Mouse (Mus musculus) stomach, embryonic 15.5 days (tissue): ENCODE measurements at regions not wholly inside any gene's neighbourhood (a gene's known extent, or its start where the extent isn't known, plus 50 kb on each side); places are given as distances from the start of the nearest gene placed in this dataset.
"Not testable (repeated sequence)": the region's sequence is repeated elsewhere in the genome, so short reads cannot be mapped to it uniquely, and the experiment has no call there.

ENCODE experiments used
- ATAC-seq: fragments of 200-750 bp; cut with Nextera tagmentation; 2 replicates; pipeline ENCODE4 v1.8.0; 2017; ENCODE audit warnings: low read depth, moderate number of reproducible peaks, moderate TSS enrichment; ENCODE audit not compliant: insufficient read depth, low FRiP score
- H3K27ac ChIP-seq: fragments of 300-500 bp; sonication (generic); 2 replicates; pipeline ENCODE4 v1.5.1; 2015; ENCODE audit warnings: mild to moderate bottlenecking, inconsistent platforms
- H3K27me3 ChIP-seq: fragments of 300-500 bp; sonication (generic); replicated peaks from 2 replicates; pipeline ENCODE4 v1.6.1; 2015; ENCODE audit warnings: inconsistent platforms
- H3K36me3 ChIP-seq: fragments of 300-500 bp; sonication (generic); 2 replicates; pipeline ENCODE4 v1.6.1; 2015; ENCODE audit warnings: inconsistent platforms
- H3K4me1 ChIP-seq: fragments of 300-500 bp; sonication (generic); 2 replicates; pipeline ENCODE4 v1.6.1; 2015; ENCODE audit warnings: inconsistent platforms
- H3K4me2 ChIP-seq: fragments of 300-500 bp; sonication (generic); 2 replicates; pipeline ENCODE4 v1.6.1; 2015; ENCODE audit warnings: mild to moderate bottlenecking, inconsistent platforms
- H3K4me3 ChIP-seq: fragments of 300-500 bp; sonication (generic); replicated peaks from 2 replicates; pipeline ENCODE4 v1.5.1; 2015; ENCODE audit warnings: inconsistent platforms
- H3K9ac ChIP-seq: fragments of 300-500 bp; sonication (generic); 2 replicates; pipeline ENCODE4 v1.6.1; 2015; ENCODE audit warnings: inconsistent platforms
- H3K9me3 ChIP-seq: fragments of 300-500 bp; sonication (generic); 2 replicates; pipeline ENCODE4 v1.6.1; 2016; ENCODE audit warnings: inconsistent platforms
- WGBS: fragments of 180-500 bp; shearing (Covaris S2); methylation state at CpG from one replicate; pipeline ENCODE4 v1.1.7; 2015; 5-methylcytosine and 5-hydroxymethylcytosine counted together

DNA sequence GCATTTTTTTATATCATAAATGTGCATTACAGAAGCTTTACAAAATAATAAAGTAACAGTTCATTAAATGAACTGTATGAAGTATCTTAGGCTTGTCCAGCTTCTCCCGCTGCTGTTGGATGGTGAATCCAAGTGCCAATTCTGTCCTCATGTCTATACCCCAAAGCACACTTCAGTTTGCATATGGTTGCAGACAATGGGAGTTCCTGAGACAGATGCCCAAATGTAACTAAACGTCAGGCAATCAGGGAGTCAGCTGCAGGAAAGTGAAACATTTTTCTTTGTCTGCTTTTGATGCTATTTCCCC lies 859.4 kb upstream of the Mms22l start:
- Histone ChIP-seq H3K36me3 (no peaks in the 10 kb centered on the region), H3K4me1 (no peaks in the 10 kb centered on the region), H3K9me3 (no peaks in the 10 kb centered on the region), H3K27ac (no peak overlapping the region), H3K27me3 (no peaks in the 10 kb centered on the region), H3K4me2 (no peak overlapping the region), H3K9ac (no peak overlapping the region), H3K4me3 (no peak overlapping the region)
- 59% methylated on average over 2 of the region's 2 CpGs for WGBS
- no peak for ATAC-seq

DNA sequence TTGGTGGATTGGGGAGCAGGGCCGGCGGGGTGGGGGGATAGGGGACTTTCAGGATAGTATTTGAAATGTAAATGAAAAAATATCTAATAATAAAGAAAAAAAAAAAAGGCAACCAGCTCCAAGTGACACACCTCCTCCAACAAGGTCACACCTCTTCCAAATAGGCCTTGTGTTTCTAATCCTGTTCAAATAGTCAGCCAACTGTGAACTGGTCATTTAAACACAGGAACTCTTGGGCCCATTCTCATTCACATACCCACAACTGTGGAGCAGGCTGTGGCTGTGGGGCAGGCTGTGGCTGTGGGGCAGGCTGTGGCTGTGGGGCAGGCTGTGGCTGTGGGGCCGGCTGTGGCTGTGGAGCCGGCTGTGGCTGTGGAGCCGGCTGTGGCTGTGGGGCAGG lies 839.6 kb upstream of the Mms22l start:
- not testable (repeated sequence) for H3K4me1 ChIP-seq, ATAC-seq, H3K36me3 ChIP-seq, H3K27ac ChIP-seq, H3K27me3 ChIP-seq, H3K9me3 ChIP-seq, H3K4me2 ChIP-seq, H3K9ac ChIP-seq, H3K4me3 ChIP-seq
- WGBS = 78% methylated on average over 5 of the region's 5 CpGs

DNA sequence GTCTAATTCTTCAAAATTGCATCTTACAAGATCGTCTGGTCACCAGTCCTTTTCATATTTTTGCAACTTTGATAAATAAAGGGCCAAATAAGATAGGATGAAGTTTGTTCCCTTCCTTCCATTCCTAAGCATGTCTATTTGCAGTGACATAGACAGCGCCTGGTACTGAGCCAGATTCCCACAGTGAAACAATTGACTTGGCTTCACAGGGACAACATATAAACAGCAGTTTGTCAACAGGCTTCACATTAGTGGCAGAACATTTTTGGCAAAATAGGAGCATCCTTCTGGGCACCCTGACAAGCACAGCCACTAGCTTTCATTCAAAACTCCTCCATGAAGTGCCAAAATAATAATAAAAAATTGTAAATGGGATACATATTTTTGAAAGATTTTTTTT lies 827.4 kb upstream of the Mms22l start:
- no peaks in the 10 kb centered on the region for H3K9me3 ChIP-seq
- H3K4me3 ChIP-seq = no peak overlapping the region
- 83% methylated on average over 2 of the region's 2 CpGs for WGBS
- no peaks in the 10 kb centered on the region for H3K4me1 ChIP-seq
- no peaks in the 10 kb centered on the region for H3K36me3 ChIP-seq
- no peak overlapping the region for H3K9ac ChIP-seq
- no peak overlapping the region for H3K27ac ChIP-seq
- H3K4me2 ChIP-seq = no peak overlapping the region
- ATAC-seq = no peak
- H3K27me3 ChIP-seq = no peaks in the 10 kb centered on the region

DNA sequence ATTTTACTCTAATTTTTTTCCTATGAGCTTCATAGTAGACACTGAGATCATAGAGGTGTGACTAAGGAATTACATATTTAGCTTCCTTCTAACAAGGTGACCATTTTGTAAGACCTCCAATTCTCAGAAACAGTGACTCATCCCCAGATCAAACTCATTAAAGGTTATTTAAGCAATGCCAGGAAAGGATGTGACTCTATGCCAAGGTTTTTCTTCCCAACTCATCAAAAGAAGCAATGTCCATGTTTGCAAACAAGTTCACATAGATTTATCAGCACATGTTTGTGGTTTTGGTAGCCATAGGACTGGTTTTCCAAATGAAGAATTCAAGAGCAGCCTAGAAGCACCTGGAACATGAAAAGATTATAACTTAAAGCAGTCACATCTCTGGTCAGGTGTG lies 792.6 kb upstream of the Mms22l start:
- Histone ChIP-seq H3K4me2 (no peak overlapping the region), H3K4me3 (no peak overlapping the region), H3K9me3 (no peaks in the 10 kb centered on the region), H3K9ac (no peak overlapping the region), H3K27me3 (no peaks in the 10 kb centered on the region), H3K27ac (no peak overlapping the region), H3K4me1 (no peaks in the 10 kb centered on the region), H3K36me3 (no peaks in the 10 kb centered on the region)
- no peak for ATAC-seq

DNA sequence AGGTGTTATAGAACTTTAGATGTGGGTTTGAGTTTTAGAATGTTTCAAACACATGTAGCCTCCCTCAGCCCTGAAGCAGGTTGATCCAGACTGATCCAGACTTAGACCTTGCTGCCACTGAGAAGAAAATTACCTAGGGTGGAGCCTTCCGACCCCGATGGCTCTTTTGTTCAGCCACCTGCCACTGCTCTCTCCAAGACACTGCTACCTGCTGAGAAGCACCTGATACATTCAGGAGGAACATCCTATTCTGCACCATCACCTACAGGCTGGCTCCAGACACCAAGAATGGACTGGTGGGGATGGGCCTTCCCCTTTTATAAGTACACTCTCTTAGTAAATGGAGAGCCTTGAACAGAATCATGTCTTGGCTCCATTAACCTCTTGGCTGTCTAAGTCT lies 785.5 kb upstream of the Mms22l start:
- no peak for ATAC-seq

DNA sequence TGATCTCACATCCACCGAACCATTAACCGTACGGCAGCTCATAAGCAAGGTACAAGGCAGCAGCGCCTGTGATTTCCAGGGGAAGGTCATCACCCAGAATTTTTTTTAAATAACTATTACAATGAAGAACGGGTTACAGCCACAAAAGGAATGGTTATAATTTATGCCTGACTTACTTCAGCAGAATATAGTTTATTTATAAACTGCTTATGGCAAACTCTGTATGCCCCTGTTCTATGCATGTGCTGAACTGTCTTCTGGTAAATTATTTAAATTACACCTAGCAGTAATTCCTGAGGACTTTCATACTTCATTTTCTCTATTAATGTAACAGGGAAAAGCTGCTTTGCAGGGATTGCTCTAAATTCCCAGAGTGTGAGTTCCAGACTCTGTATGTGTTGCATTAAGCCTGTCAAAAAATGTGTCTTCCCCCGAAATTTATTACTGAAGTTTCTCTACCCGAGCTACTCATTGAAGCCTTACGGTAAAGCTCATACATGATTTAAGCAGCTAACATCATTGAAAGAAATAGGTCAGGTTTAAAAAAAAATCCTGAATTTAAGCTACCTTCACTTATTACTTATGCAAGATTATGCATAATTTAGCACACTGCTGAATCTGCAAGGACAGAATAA lies 782.4 kb upstream of the Mms22l start:
- Histone ChIP-seq H3K9me3 (no peaks in the 10 kb centered on the region), H3K36me3 (no peaks in the 10 kb centered on the region), H3K4me1 (no peaks in the 10 kb centered on the region), H3K4me2 (no peak overlapping the region), H3K9ac (no peak overlapping the region), H3K4me3 (no peak overlapping the region), H3K27ac (no peak overlapping the region), H3K27me3 (no peaks in the 10 kb centered on the region)
- 69% methylated on average over 8 of the region's 8 CpGs for WGBS
- no peak for ATAC-seq

More for the DNA sequence above, 785.5 kb upstream of the Mms22l start:
- H3K9me3 ChIP-seq = no peaks in the 10 kb centered on the region
- no peak overlapping the region for H3K27ac ChIP-seq
- H3K4me2 ChIP-seq = no peak overlapping the region
- H3K36me3 ChIP-seq = no peaks in the 10 kb centered on the region
- no peaks in the 10 kb centered on the region for H3K27me3 ChIP-seq
- H3K4me3 ChIP-seq = no peak overlapping the region
- WGBS = 93% methylated on average over 2 of the region's 2 CpGs
- H3K9ac ChIP-seq = no peak overlapping the region
- no peaks in the 10 kb centered on the region for H3K4me1 ChIP-seq

DNA sequence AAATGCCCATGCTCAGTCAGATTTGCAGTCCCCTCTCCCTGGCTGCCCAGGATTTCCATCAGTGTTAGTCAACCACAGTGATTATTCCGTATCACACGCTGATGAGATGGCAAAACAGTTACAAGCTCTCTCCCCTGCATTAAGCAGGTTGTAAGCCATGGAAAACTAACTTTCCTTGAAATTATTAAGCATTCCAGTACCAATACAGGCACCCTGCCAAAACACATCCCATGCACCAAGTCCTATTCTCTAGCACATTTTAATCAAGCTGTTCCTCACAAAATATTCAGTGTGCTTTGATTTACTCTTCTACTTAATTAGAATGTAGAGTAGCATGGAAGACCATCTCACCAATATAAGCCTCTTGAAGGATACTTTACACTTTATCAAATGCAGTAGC lies 768.4 kb upstream of the Mms22l start:
- H3K9ac ChIP-seq = no peak overlapping the region
- H3K36me3 ChIP-seq = no peaks in the 10 kb centered on the region
- no peak overlapping the region for H3K4me2 ChIP-seq
- H3K9me3 ChIP-seq = no peaks in the 10 kb centered on the region
- ATAC-seq = no peak
- 66% methylated on average over 2 of the region's 2 CpGs for WGBS
- no peaks in the 10 kb centered on the region for H3K4me1 ChIP-seq
- no peaks in the 10 kb centered on the region for H3K27me3 ChIP-seq
- no peak overlapping the region for H3K4me3 ChIP-seq
- H3K27ac ChIP-seq = no peak overlapping the region

DNA sequence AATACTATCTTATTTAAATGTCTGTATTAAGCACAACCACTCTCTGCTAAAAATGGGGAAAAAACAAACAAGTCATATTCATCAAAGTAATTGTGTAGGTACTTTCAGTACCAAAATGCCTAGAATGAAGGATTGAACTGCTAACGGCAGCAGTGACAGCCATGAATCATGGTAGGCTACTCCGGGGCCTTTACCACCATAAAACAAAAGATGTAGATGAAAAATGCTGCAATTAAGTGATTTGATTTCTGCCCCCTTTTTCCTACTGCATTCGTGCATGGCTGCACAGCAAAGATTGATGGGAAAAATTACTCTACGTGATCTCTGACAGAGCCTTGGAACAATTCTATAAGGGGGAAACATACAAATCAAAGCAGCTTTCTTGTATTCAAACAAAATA lies 763.8 kb upstream of the Mms22l start:
- H3K9me3 ChIP-seq = no peaks in the 10 kb centered on the region
- no peak overlapping the region for H3K4me2 ChIP-seq
- 45% methylated on average over 4 of the region's 4 CpGs for WGBS
- no peaks in the 10 kb centered on the region for H3K4me1 ChIP-seq
- no peak overlapping the region for H3K9ac ChIP-seq
- H3K36me3 ChIP-seq = no peaks in the 10 kb centered on the region
- no peak overlapping the region for H3K27ac ChIP-seq
- no peak for ATAC-seq
- no peaks in the 10 kb centered on the region for H3K27me3 ChIP-seq
- no peak overlapping the region for H3K4me3 ChIP-seq

DNA sequence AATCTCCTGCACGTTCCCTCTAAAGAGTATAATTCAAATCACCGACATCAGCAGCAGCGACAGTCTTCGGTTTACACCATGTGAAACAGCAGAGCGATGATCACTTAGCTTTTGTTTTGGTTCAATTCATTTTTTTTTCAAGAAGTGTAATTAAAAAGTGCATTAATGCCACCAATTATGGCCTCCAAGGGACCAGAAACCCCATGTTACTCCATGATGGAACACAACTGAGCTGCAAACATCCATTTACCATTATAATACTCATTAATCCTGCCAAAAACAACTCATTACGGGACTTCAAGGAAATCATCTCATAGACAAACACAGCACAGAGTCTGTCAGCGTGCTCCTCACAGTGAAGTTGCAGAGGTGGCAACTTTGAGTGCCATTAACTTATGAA lies 752.2 kb upstream of the Mms22l start:
- no peak overlapping the region for H3K9ac ChIP-seq
- no peak for ATAC-seq
- 66% methylated on average over 7 of the region's 7 CpGs for WGBS
- H3K4me2 ChIP-seq = no peak overlapping the region
- no peaks in the 10 kb centered on the region for H3K9me3 ChIP-seq
- no peaks in the 10 kb centered on the region for H3K27me3 ChIP-seq
- no peaks in the 10 kb centered on the region for H3K36me3 ChIP-seq
- no peak overlapping the region for H3K27ac ChIP-seq
- no peaks in the 10 kb centered on the region for H3K4me1 ChIP-seq
- no peak overlapping the region for H3K4me3 ChIP-seq

DNA sequence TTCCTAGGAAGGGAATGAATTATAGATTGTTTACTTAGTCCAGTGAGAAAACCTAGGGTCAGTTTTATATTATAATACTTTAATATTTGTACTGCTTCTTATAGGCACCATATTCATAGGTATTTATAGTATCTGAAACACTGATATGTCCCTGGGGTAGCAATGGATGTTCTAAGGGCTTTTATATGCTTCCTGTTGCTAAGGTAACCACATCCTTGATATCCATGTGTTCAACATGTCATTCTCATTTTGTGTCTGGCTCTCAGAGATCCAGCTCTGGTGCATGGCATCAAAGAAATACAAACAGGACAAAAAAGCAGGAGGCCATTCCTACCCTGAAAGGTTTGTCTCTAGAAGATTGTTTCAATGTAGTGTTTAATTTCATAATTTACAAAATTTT lies 738.2 kb upstream of the Mms22l start:
- H3K27ac ChIP-seq = no peak overlapping the region
- no peak for ATAC-seq
- no peak overlapping the region for H3K4me3 ChIP-seq
- H3K36me3 ChIP-seq = no peaks in the 10 kb centered on the region
- no peak overlapping the region for H3K4me2 ChIP-seq
- no peaks in the 10 kb centered on the region for H3K4me1 ChIP-seq
- no peaks in the 10 kb centered on the region for H3K9me3 ChIP-seq
- H3K9ac ChIP-seq = no peak overlapping the region
- no peaks in the 10 kb centered on the region for H3K27me3 ChIP-seq

DNA sequence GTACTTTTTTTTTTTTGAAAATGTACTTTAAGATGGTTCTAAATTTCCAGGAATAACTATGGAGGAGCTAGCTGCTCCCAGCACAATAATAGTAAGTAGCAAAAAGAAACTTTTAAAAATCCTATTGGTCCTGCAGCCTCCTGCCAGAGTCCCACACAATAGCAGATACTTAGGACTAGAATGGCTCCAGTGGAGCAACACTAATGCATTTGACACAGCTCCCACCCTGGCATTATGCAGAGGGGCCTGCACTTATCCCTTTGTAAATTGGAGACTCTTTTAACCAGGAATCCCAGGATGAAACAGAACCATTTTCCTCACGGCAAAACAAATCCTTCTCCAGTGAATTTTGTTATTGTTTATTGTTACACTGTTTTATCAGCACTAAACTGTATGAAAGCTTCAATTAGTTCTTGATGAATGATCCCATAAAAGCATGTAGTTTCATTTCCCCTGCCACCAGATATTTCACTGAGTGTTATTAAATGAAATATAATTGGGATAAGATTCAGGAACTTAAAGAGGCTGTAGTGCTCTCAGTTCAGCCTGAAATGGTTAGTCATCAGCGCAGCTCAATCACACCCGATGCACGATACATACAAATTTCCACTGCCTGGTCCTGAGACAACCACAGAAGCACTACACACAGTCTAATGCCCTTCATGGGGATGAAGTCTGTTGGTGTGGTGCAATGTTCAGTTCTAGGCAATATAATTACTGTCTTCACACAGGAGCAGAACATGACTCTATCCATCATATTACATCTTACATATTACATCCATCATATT lies 708.6 kb upstream of the Mms22l start:
- no peaks in the 10 kb centered on the region for H3K36me3 ChIP-seq
- WGBS = 66% methylated on average over 4 of the region's 4 CpGs
- H3K4me1 ChIP-seq = no peaks in the 10 kb centered on the region
- no peaks in the 10 kb centered on the region for H3K9me3 ChIP-seq
- H3K4me2 ChIP-seq = no peak overlapping the region
- H3K27me3 ChIP-seq = no peaks in the 10 kb centered on the region
- ATAC-seq = no peak
- no peak overlapping the region for H3K9ac ChIP-seq
- no peak overlapping the region for H3K4me3 ChIP-seq
- no peak overlapping the region for H3K27ac ChIP-seq

DNA sequence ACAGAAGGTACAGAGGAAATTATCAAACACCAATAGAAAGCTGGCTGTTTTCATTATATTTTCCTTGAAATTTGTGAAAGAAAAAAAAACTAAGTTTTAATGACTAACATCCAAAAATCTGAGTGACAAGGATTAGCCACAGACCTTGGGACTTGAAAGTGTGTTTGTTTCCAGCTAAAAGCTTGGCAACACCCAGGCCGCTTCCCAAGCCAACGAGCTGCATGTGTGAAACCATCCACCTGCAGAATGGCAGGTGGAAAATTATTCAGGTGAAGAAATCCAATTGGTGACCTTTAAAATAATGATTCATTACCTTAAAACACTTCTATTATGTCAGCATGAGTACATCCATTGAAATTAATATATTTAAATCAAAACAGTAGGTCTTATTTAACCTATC lies 672.7 kb upstream of the Mms22l start:
- WGBS = 71% methylated on average over 2 of the region's 2 CpGs
- Histone ChIP-seq H3K4me2 (no peak overlapping the region), H3K4me1 (no peaks in the 10 kb centered on the region), H3K4me3 (no peak overlapping the region), H3K27ac (no peak overlapping the region), H3K9me3 (no peaks in the 10 kb centered on the region), H3K9ac (no peak overlapping the region), H3K27me3 (no peaks in the 10 kb centered on the region), H3K36me3 (no peaks in the 10 kb centered on the region)
- no peak for ATAC-seq

DNA sequence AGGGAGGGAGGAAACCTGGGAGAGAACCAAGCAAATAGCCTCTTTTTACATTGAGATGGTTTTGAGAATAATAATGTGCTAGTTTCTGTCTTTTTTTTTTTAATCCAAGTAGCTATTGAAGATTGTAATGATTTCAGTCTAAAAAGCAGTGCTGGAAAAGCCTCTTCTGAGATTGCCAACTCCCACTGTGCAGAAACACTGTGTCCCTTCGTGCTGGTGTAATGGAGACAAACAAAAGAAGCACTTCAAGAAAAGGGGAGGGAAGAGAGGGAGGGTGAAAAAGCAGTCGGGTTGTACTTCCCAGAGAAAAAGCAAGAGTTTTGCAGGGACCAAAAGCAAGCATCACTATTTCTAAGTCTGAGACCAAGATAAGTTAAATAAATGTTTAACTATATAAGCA lies 669.4 kb upstream of the Mms22l start:
- Histone ChIP-seq H3K27me3 (no peaks in the 10 kb centered on the region), H3K9ac (no peak overlapping the region), H3K9me3 (no peaks in the 10 kb centered on the region), H3K27ac (no peak overlapping the region), H3K4me2 (no peak overlapping the region), H3K36me3 (no peaks in the 10 kb centered on the region), H3K4me1 (no peaks in the 10 kb centered on the region), H3K4me3 (no peak overlapping the region)
- WGBS = 3% methylated on average over 2 of the region's 2 CpGs
- ATAC-seq = no peak
